Mouse (Mus musculus): Measurements from ENCODE around the gene Katnbl1. TPM values are rescaled to one million over a fixed set of nuclear protein-coding genes. Genes with fewer than 3 reads are reported as not detected.
A peak's percentile ranks its signal among the peaks of the same experiment; 100 is the strongest.

The Katnbl1 gene
- polyA plus RNA-seq (2012; rRNA removed) = 10.9 and 11.5 TPM in 2 replicates

GRCm38 (mm10) chr2:112378973-112379898 is at the start of gene Katnbl1:
Gene Katnbl1 (plus strand): TSS chr2:112379211.
- Histone ChIP-seq H3K4me3 (ENCODE audit: insufficient read depth, low read length) (peak within 1 kb of the TSS; percentile 64), H3K4me1 (ENCODE audit: control insufficient read depth, insufficient read depth, low read length) (no peaks in the 10 kb centered on the region; the same call in 1 of the 2 replicates), H3K27ac (ENCODE audit: insufficient read depth, low read length) (no peak within 1 kb of the TSS)
- TF ChIP-seq CTCF (IDR thresholded peaks at IDR 0.05; ENCODE audit: extremely low read depth, insufficient read depth, low read length) (peak; percentile 70), POLR2A (IDR thresholded peaks at IDR 0.05; ENCODE audit: extremely low read depth, insufficient read depth, low read length) (no peak)

- H3K4me1 ChIP-seq (ENCODE audit: control insufficient read depth, insufficient read depth, low read length) = no peaks in the 10 kb centered on the region
- no peak overlapping the region for H3K4me3 ChIP-seq (ENCODE audit: insufficient read depth, low read length)
- TF ChIP-seq CTCF (IDR thresholded peaks at IDR 0.05; ENCODE audit: extremely low read depth, insufficient read depth, low read length) (no peak), POLR2A (IDR thresholded peaks at IDR 0.05; ENCODE audit: extremely low read depth, insufficient read depth, low read length) (no peak)
- no peak overlapping the region for H3K27ac ChIP-seq (ENCODE audit: insufficient read depth, low read length)
These were observed 46.7 kb upstream of the Katnbl1 start for GRCm38 (mm10) chr2:112332051-112332898.

GRCm38 (mm10) chr2:112337211-112337610 is 41.8 kb upstream of the Katnbl1 start:
- TF ChIP-seq POLR2A (IDR thresholded peaks at IDR 0.05; ENCODE audit: extremely low read depth, insufficient read depth, low read length) (no peak), CTCF (IDR thresholded peaks at IDR 0.05; ENCODE audit: extremely low read depth, insufficient read depth, low read length) (no peak)
- Histone ChIP-seq H3K4me1 (ENCODE audit: control insufficient read depth, insufficient read depth, low read length) (no peaks in the 10 kb centered on the region), H3K4me3 (ENCODE audit: insufficient read depth, low read length) (no peak overlapping the region), H3K27ac (ENCODE audit: insufficient read depth, low read length) (no peak overlapping the region)

GRCm38 (mm10) chr2:112339736-112340135 is 39.3 kb upstream of the Katnbl1 start:
- H3K4me3 ChIP-seq (ENCODE audit: insufficient read depth, low read length) = no peak overlapping the region
- H3K27ac ChIP-seq (ENCODE audit: insufficient read depth, low read length) = no peak overlapping the region
- TF ChIP-seq POLR2A (IDR thresholded peaks at IDR 0.05; ENCODE audit: extremely low read depth, insufficient read depth, low read length) (no peak), CTCF (IDR thresholded peaks at IDR 0.05; ENCODE audit: extremely low read depth, insufficient read depth, low read length) (peak; percentile 34)
- H3K4me1 ChIP-seq (ENCODE audit: control insufficient read depth, insufficient read depth, low read length) = no peaks in the 10 kb centered on the region

- Histone ChIP-seq H3K27ac (ENCODE audit: insufficient read depth, low read length) (no peak overlapping the region), H3K4me1 (ENCODE audit: control insufficient read depth, insufficient read depth, low read length) (no peaks in the 10 kb centered on the region), H3K4me3 (ENCODE audit: insufficient read depth, low read length) (no peak overlapping the region)
- TF ChIP-seq CTCF (IDR thresholded peaks at IDR 0.05; ENCODE audit: extremely low read depth, insufficient read depth, low read length) = no peak
These were observed 37.9 kb upstream of the Katnbl1 start for GRCm38 (mm10) chr2:112341117-112341516.

GRCm38 (mm10) chr2:112348246-112348645 is 30.8 kb upstream of the Katnbl1 start:
- TF ChIP-seq CTCF (IDR thresholded peaks at IDR 0.05; ENCODE audit: extremely low read depth, insufficient read depth, low read length) (no peak), POLR2A (IDR thresholded peaks at IDR 0.05; ENCODE audit: extremely low read depth, insufficient read depth, low read length) (no peak)
- H3K27ac ChIP-seq (ENCODE audit: insufficient read depth, low read length) = no peak overlapping the region
- no peak overlapping the region for H3K4me3 ChIP-seq (ENCODE audit: insufficient read depth, low read length)
- no peaks in the 10 kb centered on the region for H3K4me1 ChIP-seq (ENCODE audit: control insufficient read depth, insufficient read depth, low read length)

- Histone ChIP-seq H3K4me1 (ENCODE audit: control insufficient read depth, insufficient read depth, low read length) (no peaks in the 10 kb centered on the region), H3K4me3 (ENCODE audit: insufficient read depth, low read length) (no peak overlapping the region), H3K27ac (ENCODE audit: insufficient read depth, low read length) (no peak overlapping the region)
- TF ChIP-seq CTCF (IDR thresholded peaks at IDR 0.05; ENCODE audit: extremely low read depth, insufficient read depth, low read length) = no peak
- TF ChIP-seq POLR2A (IDR thresholded peaks at IDR 0.05; ENCODE audit: extremely low read depth, insufficient read depth, low read length) = no peak
These were observed 25.1 kb upstream of the Katnbl1 start for GRCm38 (mm10) chr2:112353685-112354455.

- Histone ChIP-seq H3K27ac (ENCODE audit: insufficient read depth, low read length) (no peak overlapping the region), H3K4me1 (ENCODE audit: control insufficient read depth, insufficient read depth, low read length) (no peaks in the 10 kb centered on the region), H3K4me3 (ENCODE audit: insufficient read depth, low read length) (no peak overlapping the region)
- TF ChIP-seq POLR2A (IDR thresholded peaks at IDR 0.05; ENCODE audit: extremely low read depth, insufficient read depth, low read length) = no peak
- TF ChIP-seq CTCF (IDR thresholded peaks at IDR 0.05; ENCODE audit: extremely low read depth, insufficient read depth, low read length) = no peak
These were observed 19.4 kb upstream of the Katnbl1 start for GRCm38 (mm10) chr2:112359611-112360010.

Measured in cortical plate, adult 2 months (tissue).